Mouse (Mus musculus): Measurements from ENCODE around the gene Apopt1. TPM values are rescaled to one million over a fixed set of nuclear protein-coding genes. Genes with fewer than 3 reads are reported as not detected.
A peak's percentile ranks its signal among the peaks of the same experiment; 100 is the strongest.

Gene Apopt1
- polyA plus RNA-seq, 1 experiment from 2014 or later: 53.0 TPM

- H3K27ac ChIP-seq: no peak overlapping the region
- no peak overlapping the region for H3K9ac ChIP-seq
- H3K36me3 ChIP-seq: peaks cover 21% of the 10 kb centered on the region
- WGBS: 78% methylated on average over 5 of the region's 5 CpGs
- H3K4me1 ChIP-seq: peaks cover 15% of the 10 kb centered on the region
- ATAC-seq (ENCODE audit: insufficient number of reproducible peaks, insufficient read depth, low FRiP score, low TSS enrichment): no peak
- H3K4me3 ChIP-seq: no peak overlapping the region
- H3K4me2 ChIP-seq (replicated peaks): no peak overlapping the region
- H3K9me3 ChIP-seq: no peaks in the 10 kb centered on the region
- no peaks in the 10 kb centered on the region for H3K27me3 ChIP-seq
These were observed 31.1 kb upstream of the Apopt1 start for GRCm38 (mm10) chr12:111682003-111682402.

GRCm38 (mm10) chr12:111682806-111683205 lies 30.3 kb upstream of the Apopt1 start:
- Histone ChIP-seq H3K9ac (no peak overlapping the region), H3K27me3 (no peaks in the 10 kb centered on the region), H3K4me1 (peaks cover 9% of the 10 kb centered on the region), H3K36me3 (peaks cover 21% of the 10 kb centered on the region), H3K4me2 (replicated peaks) (no peak overlapping the region), H3K27ac (no peak overlapping the region), H3K9me3 (no peaks in the 10 kb centered on the region), H3K4me3 (no peak overlapping the region)
- 64% methylated on average over 5 of the region's 5 CpGs for WGBS
- no peak for ATAC-seq (ENCODE audit: insufficient number of reproducible peaks, insufficient read depth, low FRiP score, low TSS enrichment)

GRCm38 (mm10) chr12:111686390-111686789 lies 26.7 kb upstream of the Apopt1 start:
- Histone ChIP-seq H3K27me3 (no peaks in the 10 kb centered on the region), H3K9me3 (no peaks in the 10 kb centered on the region), H3K4me1 (peaks cover 3% of the 10 kb centered on the region; the same call in 1 of the 2 replicates), H3K27ac (no peak overlapping the region), H3K4me2 (replicated peaks) (no peak overlapping the region), H3K36me3 (peaks cover 11% of the 10 kb centered on the region), H3K4me3 (no peak overlapping the region), H3K9ac (no peak overlapping the region)
- 88% methylated on average over 4 of the region's 4 CpGs for WGBS
- no peak for ATAC-seq (ENCODE audit: insufficient number of reproducible peaks, insufficient read depth, low FRiP score, low TSS enrichment)

GRCm38 (mm10) chr12:111687350-111688068 lies 25.6 kb upstream of the Apopt1 start:
- Histone ChIP-seq H3K9me3 (no peaks in the 10 kb centered on the region), H3K4me2 (replicated peaks) (no peak overlapping the region), H3K27me3 (no peaks in the 10 kb centered on the region), H3K9ac (peak overlapping the region; percentile 1; the same call in 1 of the 2 replicates), H3K27ac (0 out of 2 replicates have a peak overlapping the region, but pooled peaks have one; percentile 23), H3K4me1 (peaks cover 11% of the 10 kb centered on the region), H3K36me3 (peaks cover 6% of the 10 kb centered on the region; the same call in 1 of the 2 replicates), H3K4me3 (no peak overlapping the region)
- 36% methylated on average over 14 of the region's 14 CpGs for WGBS
- ATAC-seq (ENCODE audit: insufficient number of reproducible peaks, insufficient read depth, low FRiP score, low TSS enrichment): no peak

- Histone ChIP-seq H3K27me3 (no peaks in the 10 kb centered on the region), H3K9me3 (no peaks in the 10 kb centered on the region), H3K27ac (0 out of 2 replicates have a peak overlapping the region, but pooled peaks have one; percentile 23), H3K36me3 (peaks cover under 1% of the 10 kb centered on the region; the same call in 1 of the 2 replicates), H3K9ac (no peak overlapping the region), H3K4me3 (no peak overlapping the region), H3K4me1 (peaks cover 16% of the 10 kb centered on the region), H3K4me2 (replicated peaks) (no peak overlapping the region)
- 29% methylated on average over 2 of the region's 2 CpGs for WGBS
- ATAC-seq (ENCODE audit: insufficient number of reproducible peaks, insufficient read depth, low FRiP score, low TSS enrichment): no peak
These were observed 25.0 kb upstream of the Apopt1 start for GRCm38 (mm10) chr12:111688069-111688428.

DNA sequence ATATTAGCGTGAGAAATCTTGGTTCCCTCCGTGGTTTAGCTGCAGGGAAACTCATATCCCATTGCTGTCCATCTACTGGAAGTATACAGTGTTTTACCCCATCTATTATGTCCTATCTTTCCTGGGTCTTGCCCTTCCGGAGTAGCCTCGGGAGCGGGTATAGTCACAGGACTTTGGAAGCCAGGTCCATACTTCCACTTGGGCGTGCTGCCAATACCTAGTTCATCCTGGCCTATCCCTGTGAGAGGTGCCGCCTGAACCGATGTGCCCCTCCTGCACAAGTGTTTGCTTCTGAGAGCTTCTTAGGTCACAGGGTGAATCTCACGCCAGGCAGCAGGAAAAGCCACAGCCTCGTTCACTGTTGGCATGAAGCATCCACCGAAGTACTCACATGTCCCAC lies 23.6 kb upstream of the Apopt1 start:
- H3K9ac ChIP-seq: no peak overlapping the region
- no peak overlapping the region for H3K4me3 ChIP-seq
- no peak overlapping the region for H3K4me2 ChIP-seq (replicated peaks)
- no peaks in the 10 kb centered on the region for H3K27me3 ChIP-seq
- peaks cover 29% of the 10 kb centered on the region for H3K4me1 ChIP-seq
- H3K36me3 ChIP-seq: no peaks in the 10 kb centered on the region
- no peak for ATAC-seq (ENCODE audit: insufficient number of reproducible peaks, insufficient read depth, low FRiP score, low TSS enrichment)
- H3K9me3 ChIP-seq: no peaks in the 10 kb centered on the region
- 90% methylated on average over 11 of the region's 11 CpGs for WGBS
- no peak overlapping the region for H3K27ac ChIP-seq

- Histone ChIP-seq H3K27ac (peak overlapping the region; percentile 72), H3K4me1 (peaks cover 47% of the 10 kb centered on the region), H3K27me3 (no peaks in the 10 kb centered on the region), H3K9me3 (no peaks in the 10 kb centered on the region), H3K9ac (no peak overlapping the region), H3K36me3 (no peaks in the 10 kb centered on the region), H3K4me3 (no peak overlapping the region), H3K4me2 (replicated peaks) (no peak overlapping the region)
- ATAC-seq (ENCODE audit: insufficient number of reproducible peaks, insufficient read depth, low FRiP score, low TSS enrichment): no peak
- WGBS: 22% methylated on average over 5 of the region's 5 CpGs
These were observed 21.7 kb upstream of the Apopt1 start for GRCm38 (mm10) chr12:111691346-111691872.

DNA sequence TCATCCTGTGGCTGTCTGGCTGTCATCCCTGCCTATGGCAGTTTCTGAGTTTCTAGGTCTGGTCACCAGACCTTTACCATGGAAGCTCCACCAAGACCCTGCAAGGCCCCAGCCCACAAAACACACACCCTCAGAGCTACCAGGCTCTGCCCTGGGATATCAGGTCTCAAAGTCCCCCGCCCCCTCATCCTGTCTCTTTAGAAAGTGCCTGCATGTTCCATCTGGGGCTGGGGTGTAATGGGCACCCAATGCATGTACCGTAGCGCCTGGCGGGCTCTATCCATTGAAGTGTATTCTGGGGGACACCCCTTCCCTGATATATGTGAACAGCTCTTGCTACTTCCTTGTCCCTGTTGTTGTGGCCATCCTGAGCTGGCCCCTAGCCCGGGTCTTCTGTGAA lies 20.2 kb upstream of the Apopt1 start:
- ATAC-seq (ENCODE audit: insufficient number of reproducible peaks, insufficient read depth, low FRiP score, low TSS enrichment): no peak
- H3K4me1 ChIP-seq: peaks cover 47% of the 10 kb centered on the region

DNA sequence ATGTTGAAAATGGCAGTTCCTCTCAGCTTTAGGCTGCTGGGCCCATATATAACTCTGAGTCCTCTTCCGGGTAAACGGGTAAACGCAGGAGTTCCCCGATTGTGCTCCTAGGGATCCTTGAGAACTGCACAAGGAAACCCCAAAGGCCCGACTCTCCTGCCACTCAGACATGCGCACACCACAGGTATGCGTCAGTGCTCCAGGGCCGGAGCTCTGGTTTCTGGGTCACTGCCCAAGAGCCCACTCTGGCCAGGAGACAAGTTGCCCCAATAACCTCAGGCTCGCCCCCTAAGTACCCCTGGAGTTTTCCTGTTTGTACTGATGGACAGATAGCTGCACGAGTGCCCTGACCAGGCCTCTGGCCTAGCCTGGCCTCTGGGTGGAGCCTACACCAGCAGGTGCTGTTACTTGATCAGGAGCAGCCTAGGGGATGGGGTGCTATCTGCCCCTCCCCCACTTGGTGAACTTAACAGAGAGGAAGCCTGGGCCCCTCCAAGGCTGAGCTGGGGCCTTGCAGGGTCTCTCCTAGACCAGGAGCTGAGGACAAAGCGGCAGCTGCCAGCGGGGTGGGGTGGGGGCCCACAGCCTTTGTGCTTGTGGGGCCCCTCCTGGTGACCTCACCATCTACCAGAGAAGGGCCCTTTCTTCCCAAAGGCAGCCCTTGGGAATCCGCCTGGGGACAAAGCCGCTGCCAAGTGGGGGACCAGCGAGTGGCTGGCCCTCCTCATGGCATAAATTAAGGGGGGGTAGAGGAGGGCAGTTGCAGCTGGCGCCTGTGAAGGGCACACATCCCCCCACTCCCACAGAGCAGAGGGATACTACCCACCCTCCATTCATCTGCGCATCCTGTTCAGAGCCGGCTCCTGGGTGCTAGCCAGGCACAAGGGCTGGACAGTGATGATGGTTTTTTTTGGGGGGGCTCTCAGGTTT lies 19.5 kb upstream of the Apopt1 start:
- no peak overlapping the region for H3K4me3 ChIP-seq

More for the DNA sequence above, 20.2 kb upstream of the Apopt1 start:
- Histone ChIP-seq H3K4me3 (no peak overlapping the region), H3K27me3 (no peaks in the 10 kb centered on the region), H3K4me2 (replicated peaks) (no peak overlapping the region), H3K27ac (peak overlapping the region; percentile 72; the same call in 1 of the 2 replicates), H3K9me3 (no peaks in the 10 kb centered on the region), H3K9ac (no peak overlapping the region), H3K36me3 (no peaks in the 10 kb centered on the region)
- WGBS: 79% methylated on average over 5 of the region's 5 CpGs

DNA sequence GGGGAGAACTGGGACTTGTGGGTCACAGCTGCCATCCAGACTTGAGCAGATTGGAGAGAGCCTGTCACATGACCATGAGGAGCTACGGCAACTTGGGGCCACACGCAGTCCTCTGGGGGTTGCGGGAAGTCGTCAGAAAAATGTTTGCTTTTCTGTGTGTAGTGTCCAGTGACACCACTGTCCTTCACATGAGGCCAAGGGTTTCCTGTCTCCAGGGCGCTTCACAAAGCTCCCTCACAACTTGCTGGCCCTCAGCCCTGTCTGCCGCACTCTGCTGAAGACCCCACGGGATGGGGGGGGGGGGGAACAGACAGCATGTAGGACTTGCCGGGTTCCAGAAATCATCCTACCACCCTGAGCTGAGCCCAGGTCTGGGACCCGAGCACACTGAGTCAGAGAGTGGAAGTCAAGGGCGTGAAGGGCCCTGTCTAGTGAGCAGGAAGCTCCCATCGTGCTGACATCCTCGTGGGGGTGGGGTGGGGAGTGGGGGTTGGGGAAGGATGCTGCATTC lies 18.7 kb upstream of the Apopt1 start:
- 9% methylated on average over 12 of the region's 12 CpGs for WGBS
- Histone ChIP-seq H3K27ac (peak overlapping the region; percentile 72), H3K4me3 (no peak overlapping the region), H3K9me3 (no peaks in the 10 kb centered on the region), H3K36me3 (no peaks in the 10 kb centered on the region), H3K4me2 (replicated peaks) (peak overlapping the region; percentile 38), H3K27me3 (no peaks in the 10 kb centered on the region), H3K4me1 (peaks cover 47% of the 10 kb centered on the region), H3K9ac (peak overlapping the region; percentile 29; the same call in 1 of the 2 replicates)
- no peak for ATAC-seq (ENCODE audit: insufficient number of reproducible peaks, insufficient read depth, low FRiP score, low TSS enrichment)

More for the DNA sequence above, 19.5 kb upstream of the Apopt1 start:
- peak; percentile 70 for ATAC-seq (ENCODE audit: insufficient number of reproducible peaks, insufficient read depth, low FRiP score, low TSS enrichment)
- H3K4me1 ChIP-seq: peaks cover 47% of the 10 kb centered on the region
- no peaks in the 10 kb centered on the region for H3K27me3 ChIP-seq
- WGBS: 27% methylated on average over 18 of the region's 18 CpGs
- H3K4me2 ChIP-seq (replicated peaks): peak overlapping the region; percentile 38
- peak overlapping the region; percentile 29; the same call in 1 of the 2 replicates for H3K9ac ChIP-seq
- H3K27ac ChIP-seq: peak overlapping the region; percentile 72
- H3K9me3 ChIP-seq: no peaks in the 10 kb centered on the region
- H3K36me3 ChIP-seq: no peaks in the 10 kb centered on the region
